Comparison of ENCODE assay signal across 35 mouse cellular contexts in the genomic region with DNA sequence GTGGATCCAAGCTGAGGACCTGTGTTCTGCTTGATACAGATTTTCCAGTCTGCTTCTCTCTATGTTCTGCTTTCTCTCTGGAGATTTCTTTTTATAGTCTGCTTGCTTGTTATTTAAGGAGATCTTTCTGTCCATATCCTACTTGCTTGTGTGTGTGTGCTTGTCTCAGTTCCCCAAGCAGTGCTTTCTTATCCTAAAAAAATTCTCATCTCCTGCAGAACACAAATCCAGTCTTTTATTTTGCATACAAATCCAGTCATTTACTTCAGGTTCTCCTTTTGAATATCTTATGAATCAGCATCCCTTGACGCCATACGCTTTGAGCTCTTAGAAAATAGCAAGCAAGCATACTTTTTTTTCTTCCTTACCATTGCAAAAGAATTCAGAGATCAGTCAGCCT.
"Had no signal": no experiment of that assay in that cellular context is flagged by ENCODE, and none has a peak within 500 bp of the region (broad histone marks: within the 10 kb centered on the region; RNA-seq: fewer than 3 reads in every experiment).

No protein-coding gene starts in this region.

- H3K9me3 ChIP-seq: heart, embryonic 10.5 days; heart, embryonic 12.5 days; heart, embryonic 13.5 days; heart, embryonic 15.5 days; hindbrain, embryonic 10.5 days; hindbrain, embryonic 12.5 days; hindbrain, embryonic 13.5 days; hindbrain, embryonic 15.5 days; intestine, embryonic 15.5 days; kidney, embryonic 15.5 days had no signal

- H3K4me2 ChIP-seq: heart, embryonic 11.5 days; heart, embryonic 12.5 days; heart, embryonic 13.5 days; heart, embryonic 15.5 days; hindbrain, embryonic 12.5 days; hindbrain, embryonic 13.5 days; hindbrain, embryonic 14.5 days; hindbrain, embryonic 15.5 days; intestine, embryonic 15.5 days; kidney, embryonic 15.5 days had no signal

- H3K27me3 ChIP-seq: heart, embryonic 12.5 days; heart, embryonic 13.5 days; heart, embryonic 15.5 days; hindbrain, embryonic 12.5 days; hindbrain, embryonic 13.5 days; hindbrain, embryonic 15.5 days; intestine, embryonic 15.5 days; kidney, embryonic 15.5 days had no signal

- H3K9ac ChIP-seq: heart, embryonic 12.5 days; heart, embryonic 13.5 days; heart, embryonic 15.5 days; hindbrain, embryonic 12.5 days; hindbrain, embryonic 13.5 days; hindbrain, embryonic 14.5 days; hindbrain, embryonic 15.5 days; intestine, embryonic 15.5 days; kidney, embryonic 15.5 days had no signal

- H3K4me3 ChIP-seq: heart, embryonic 10.5 days; heart, embryonic 12.5 days; heart, embryonic 13.5 days; heart, embryonic 15.5 days; hindbrain, embryonic 10.5 days; hindbrain, embryonic 12.5 days; hindbrain, embryonic 13.5 days; hindbrain, embryonic 15.5 days; intestine, embryonic 15.5 days; kidney, embryonic 15.5 days; layer of hippocampus, adult 2 months had no signal

- H3K27ac ChIP-seq: heart, embryonic 10.5 days; heart, embryonic 13.5 days; heart, embryonic 15.5 days; hindbrain, embryonic 10.5 days; hindbrain, embryonic 12.5 days; hindbrain, embryonic 13.5 days; hindbrain, embryonic 14.5 days; hindbrain, embryonic 15.5 days; hindbrain, postnatal 0 days; intestine, embryonic 15.5 days; kidney, embryonic 15.5 days; kidney, postnatal 0 days; layer of hippocampus, adult 2 months had no signal

- DNase-seq: heart, postnatal 10 days; heart, postnatal 14 days; heart, postnatal 36 days; heart, postnatal 4 days; kidney, adult 11 months; kidney, adult 18-20 months; kidney, adult 2 months; kidney, adult 8-10 months; kidney, adult 9 months; kidney, postnatal 10 days; kidney, postnatal 14 days; kidney, postnatal 25 days; kidney, postnatal 36 days; kidney, postnatal 4 days; layer of hippocampus, adult 9-11 months; layer of hippocampus, postnatal 36 days had no signal

- H3K4me1 ChIP-seq: heart, embryonic 10.5 days; heart, embryonic 12.5 days; heart, embryonic 13.5 days; heart, embryonic 15.5 days; hindbrain, embryonic 10.5 days; hindbrain, embryonic 12.5 days; hindbrain, embryonic 13.5 days; hindbrain, embryonic 15.5 days; intestine, embryonic 15.5 days; kidney, embryonic 15.5 days had no signal

- H3K36me3 ChIP-seq: heart, embryonic 10.5 days; heart, embryonic 12.5 days; heart, embryonic 13.5 days; heart, embryonic 15.5 days; hindbrain, embryonic 10.5 days; hindbrain, embryonic 12.5 days; hindbrain, embryonic 13.5 days; hindbrain, embryonic 15.5 days; intestine, embryonic 15.5 days; kidney, embryonic 15.5 days had no signal

- ATAC-seq: hindbrain, embryonic 16.5 days; hindbrain, postnatal 0 days; inflammation-experienced regulatory T-cells, adult 6 months; intestine, embryonic 15.5 days; intestine, embryonic 16.5 days; intestine, postnatal 0 days had no signal
